Mouse (Mus musculus) MEL (cell line): Measurements from ENCODE around the gene Calm3. TPM values are rescaled to one million over a fixed set of nuclear protein-coding genes. Genes with fewer than 3 reads are reported as not detected.

Experiments used
- DNase-seq: peaks from one replicate; pipeline ENCODE4 v3.0.0; 2011; ENCODE audit warnings: low read depth, low spot score
- H3K27ac ChIP-seq: 2 replicates; pipeline ENCODE4 v1.5.1; 2012; ENCODE audit warnings: low read depth, mild to moderate bottlenecking, control low read depth, low read length, moderate library complexity; ENCODE audit not compliant: control insufficient read depth
- H3K27me3 ChIP-seq, 2 experiments: fragments of 150-350 bp in 1 of 2; sonication (generic) in 1 of 2; 2 replicates each; pipeline ENCODE4 v1.6.1; 2012; ENCODE audit warnings: low read length in 2 of 2, mild to moderate bottlenecking in 2 of 2, improper control_type of control experiment in 1 of 2, moderate library complexity in 1 of 2; ENCODE audit not compliant: insufficient read depth in 2 of 2, control insufficient read depth in 1 of 2
- H3K36me3 ChIP-seq, 2 experiments: 2 replicates each; pipeline ENCODE4 v1.6.1; 2012 to 2014; ENCODE audit warnings: low read length in 2 of 2, improper control_type of control experiment in 1 of 2, inconsistent platforms in 1 of 2, mild to moderate bottlenecking in 1 of 2; ENCODE audit not compliant: insufficient read depth in 2 of 2, control insufficient read depth in 1 of 2
- H3K4me1 ChIP-seq, 2 experiments: fragments of 150-350 bp in 1 of 2; sonication (generic) in 1 of 2; 2 replicates each; pipeline ENCODE4 v1.6.1; 2012; ENCODE audit warnings: low read length in 2 of 2, improper control_type of control experiment in 1 of 2, mild to moderate bottlenecking in 1 of 2; ENCODE audit not compliant: insufficient read depth in 2 of 2, control insufficient read depth in 1 of 2
- H3K4me3 ChIP-seq, 2 experiments: fragments of 150-350 bp in 1 of 2; sonication (generic) in 1 of 2; 2 replicates each; pipeline ENCODE4 v1.5.1; 2012; ENCODE audit warnings: low read depth in 2 of 2, low read length in 2 of 2, mild to moderate bottlenecking in 2 of 2, moderate library complexity in 2 of 2, control low read depth in 1 of 2, improper control_type of control experiment in 1 of 2; ENCODE audit not compliant: control insufficient read depth in 1 of 2, insufficient read depth in 1 of 2
- H3K79me2 ChIP-seq: 2 replicates; pipeline ENCODE4 v1.6.1; 2012; ENCODE audit warnings: mild to moderate bottlenecking, low read length, moderate library complexity; ENCODE audit not compliant: control insufficient read depth, poor library complexity, insufficient read depth
- H3K9ac ChIP-seq: 2 replicates; pipeline ENCODE4 v1.6.1; 2012; ENCODE audit warnings: low read depth, mild to moderate bottlenecking, control low read depth, low read length, moderate library complexity; ENCODE audit not compliant: control insufficient read depth, poor library complexity, severe bottlenecking
- H3K9me3 ChIP-seq: fragments of 150-350 bp; sonication (generic); replicated peaks from 2 replicates; pipeline ENCODE4 v1.6.1; 2012; ENCODE audit warnings: mild to moderate bottlenecking, low read length, improper control_type of control experiment, moderate library complexity; ENCODE audit not compliant: insufficient read depth
- BHLHE40 ChIP-seq: IDR thresholded peaks from 2 replicates; pipeline ENCODE4 v1.6.1; 2012; ENCODE audit warnings: low read depth, mild to moderate bottlenecking, inconsistent platforms, low read length, improper control_type of control experiment, borderline replicate concordance
- CHD1 ChIP-seq: IDR thresholded peaks from 2 replicates; pipeline ENCODE4 v1.6.1; 2012; ENCODE audit warnings: low read depth, mild to moderate bottlenecking, inconsistent platforms, low read length, improper control_type of control experiment
- CHD2 ChIP-seq: IDR thresholded peaks from 2 replicates; pipeline ENCODE4 v1.6.1; 2011; ENCODE audit warnings: low read length, improper control_type of control experiment
- E2F4 ChIP-seq: IDR thresholded peaks from 2 replicates; pipeline ENCODE4 v1.6.1; 2011; ENCODE audit warnings: low read depth, low read length, improper control_type of control experiment, borderline replicate concordance
- ETS1 ChIP-seq: IDR thresholded peaks from 2 replicates; pipeline ENCODE4 v1.6.1; 2012; ENCODE audit warnings: low read depth, mild to moderate bottlenecking, inconsistent platforms, low read length, improper control_type of control experiment, moderate library complexity
- GABPA ChIP-seq: IDR thresholded peaks from 2 replicates; pipeline ENCODE4 v1.6.1; 2012; ENCODE audit warnings: low read depth, mild to moderate bottlenecking, inconsistent platforms, low read length, improper control_type of control experiment, moderate library complexity
- GATA1 ChIP-seq: IDR thresholded peaks from 2 replicates; pipeline ENCODE4 v1.6.1; 2011; ENCODE audit warnings: low read depth, low read length, improper control_type of control experiment
- HCFC1 ChIP-seq: IDR thresholded peaks from 2 replicates; pipeline ENCODE4 v1.6.1; 2012; ENCODE audit warnings: low read depth, mild to moderate bottlenecking, inconsistent platforms, low read length, improper control_type of control experiment, moderate library complexity
- JUND ChIP-seq: IDR thresholded peaks from 2 replicates; pipeline ENCODE4 v1.6.1; 2011; ENCODE audit warnings: low read depth, mild to moderate bottlenecking, improper control_type of control experiment, low read length
- KAT2A ChIP-seq: conservative IDR thresholded peaks from 2 replicates; pipeline ENCODE4 v1.6.1; 2012; ENCODE audit warnings: low read depth, low read length, improper control_type of control experiment, inconsistent platforms
- MAFK ChIP-seq: IDR thresholded peaks from 2 replicates; pipeline ENCODE4 v1.6.1; 2011; ENCODE audit warnings: low read depth, mild to moderate bottlenecking, low read length, improper control_type of control experiment, borderline replicate concordance
- MAX ChIP-seq: IDR thresholded peaks from 2 replicates; pipeline ENCODE4 v1.6.1; 2011; ENCODE audit warnings: low read length, improper control_type of control experiment
- MAZ ChIP-seq: IDR thresholded peaks from 2 replicates; pipeline ENCODE4 v1.6.1; 2012; ENCODE audit warnings: low read depth, mild to moderate bottlenecking, inconsistent platforms, low read length, improper control_type of control experiment
- MEF2A ChIP-seq: IDR thresholded peaks from 2 replicates; pipeline ENCODE4 v1.6.1; 2014; ENCODE audit warnings: low read depth, mild to moderate bottlenecking, inconsistent platforms, low read length, improper control_type of control experiment; ENCODE audit not compliant: poor library complexity, insufficient replicate concordance, severe bottlenecking; ENCODE audit errors: extremely low read depth
- MXI1 ChIP-seq: IDR thresholded peaks from 2 replicates; pipeline ENCODE4 v1.6.1; 2011; ENCODE audit warnings: mild to moderate bottlenecking, low read depth, low read length, improper control_type of control experiment
- MYB ChIP-seq: IDR thresholded peaks from 2 replicates; pipeline ENCODE4 v1.6.1; 2011; ENCODE audit warnings: mild to moderate bottlenecking, low read depth, low read length, improper control_type of control experiment
- MYC ChIP-seq: IDR thresholded peaks from 2 replicates; pipeline ENCODE4 v1.6.1; 2011; ENCODE audit warnings: low read depth, mild to moderate bottlenecking, low read length, improper control_type of control experiment, moderate library complexity
- NELFE ChIP-seq: IDR thresholded peaks from 2 replicates; pipeline ENCODE4 v1.6.1; 2011; ENCODE audit warnings: low read depth, low read length, improper control_type of control experiment
- NRF1 ChIP-seq: IDR thresholded peaks from 2 replicates; pipeline ENCODE4 v1.6.1; 2014; ENCODE audit warnings: low read depth, mild to moderate bottlenecking, inconsistent platforms, low read length, improper control_type of control experiment, moderate library complexity; ENCODE audit not compliant: poor library complexity, insufficient read depth, severe bottlenecking
- POLR2A ChIP-seq, 2 experiments: IDR thresholded peaks; 2 replicates each; pipeline ENCODE4 v1.6.1; 2011 to 2012; ENCODE audit warnings: low read length in 2 of 2, mild to moderate bottlenecking in 2 of 2, control low read depth in 1 of 2, improper control_type of control experiment in 1 of 2, low read depth in 1 of 2, moderate library complexity in 1 of 2; ENCODE audit not compliant: control insufficient read depth in 1 of 2, insufficient read depth in 1 of 2, poor library complexity in 1 of 2
- POLR2AphosphoS2 ChIP-seq: IDR thresholded peaks from 2 replicates; pipeline ENCODE4 v1.6.1; 2011; ENCODE audit warnings: low read length, improper control_type of control experiment
- POLR2AphosphoS5 ChIP-seq: IDR thresholded peaks from 2 replicates; pipeline ENCODE4 v1.6.1; 2012; ENCODE audit warnings: low read depth, borderline replicate concordance, mild to moderate bottlenecking, inconsistent platforms, low read length, moderate library complexity, mixed read lengths
- RAD21 ChIP-seq: IDR thresholded peaks from 2 replicates; pipeline ENCODE4 v1.6.1; 2011; ENCODE audit warnings: mild to moderate bottlenecking, low read depth, low read length, improper control_type of control experiment
- RCOR1 ChIP-seq: IDR thresholded peaks from 2 replicates; pipeline ENCODE4 v1.6.1; 2012; ENCODE audit warnings: low read depth, mild to moderate bottlenecking, inconsistent platforms, low read length, improper control_type of control experiment
- SIN3A ChIP-seq: IDR thresholded peaks from 2 replicates; pipeline ENCODE4 v1.6.1; 2012; ENCODE audit warnings: low read length, improper control_type of control experiment, inconsistent platforms
- SMC3 ChIP-seq: IDR thresholded peaks from 2 replicates; pipeline ENCODE4 v1.6.1; 2011; ENCODE audit warnings: low read depth, low read length, improper control_type of control experiment
- TAL1 ChIP-seq: IDR thresholded peaks from 2 replicates; pipeline ENCODE4 v1.6.1; 2012; ENCODE audit warnings: mild to moderate bottlenecking, inconsistent platforms, low read length, moderate library complexity, mixed read lengths
- TCF12 ChIP-seq: IDR thresholded peaks from 2 replicates; pipeline ENCODE4 v1.6.1; 2014; ENCODE audit warnings: low read depth, mild to moderate bottlenecking, inconsistent platforms, low read length, improper control_type of control experiment, moderate library complexity
- UBTF ChIP-seq: IDR thresholded peaks from 2 replicates; pipeline ENCODE4 v1.6.1; 2012; ENCODE audit warnings: low read depth, mild to moderate bottlenecking, inconsistent platforms, low read length, improper control_type of control experiment, moderate library complexity, borderline replicate concordance; ENCODE audit not compliant: insufficient read depth
- USF1 ChIP-seq: IDR thresholded peaks from 2 replicates; pipeline ENCODE4 v1.6.1; 2014; ENCODE audit warnings: low read depth, mild to moderate bottlenecking, inconsistent platforms, low read length, improper control_type of control experiment, moderate library complexity
- USF2 ChIP-seq, 2 experiments: IDR thresholded peaks; 2 replicates each; pipeline ENCODE4 v1.6.1; 2011 to 2012; ENCODE audit warnings: improper control_type of control experiment in 2 of 2, low read length in 2 of 2, borderline replicate concordance in 1 of 2, inconsistent platforms in 1 of 2, low read depth in 1 of 2, mild to moderate bottlenecking in 1 of 2; ENCODE audit not compliant: insufficient read depth in 1 of 2
- ZC3H11A ChIP-seq: IDR thresholded peaks from 2 replicates; pipeline ENCODE4 v1.6.1; 2012; ENCODE audit warnings: low read depth, mild to moderate bottlenecking, inconsistent platforms, low read length, improper control_type of control experiment
- ZKSCAN1 ChIP-seq: IDR thresholded peaks from 2 replicates; pipeline ENCODE4 v1.6.1; 2012; ENCODE audit warnings: low read depth, mild to moderate bottlenecking, inconsistent platforms, low read length, improper control_type of control experiment, moderate library complexity
- ZMIZ1 ChIP-seq: IDR thresholded peaks from 2 replicates; pipeline ENCODE4 v1.6.1; 2012; ENCODE audit warnings: low read depth, mild to moderate bottlenecking, inconsistent platforms, low read length, improper control_type of control experiment, moderate library complexity
- ZNF384 ChIP-seq: IDR thresholded peaks from 2 replicates; pipeline ENCODE4 v1.6.1; 2012; ENCODE audit warnings: low read depth, mild to moderate bottlenecking, inconsistent platforms, low read length, improper control_type of control experiment
- polyA plus RNA-seq, 2 experiments: library from polyadenylated mRNA; stranded (reverse) in 1 of 2; unstranded in 1 of 2; fragments of >175 nt in 1 of 2; fragments of >200 nt in 1 of 2; gene quantifications; 2 replicates each; pipeline versions ENCODE4 v1.2.1 to v1.2.4; 2012; ENCODE audit warnings: low replicate concordance in 2 of 2, low read depth in 1 of 2; ENCODE audit not compliant: insufficient read length in 2 of 2, insufficient read depth in 1 of 2, missing spikeins in 1 of 2
- total RNA-seq: library from RNA; depleted of rRNA; stranded (reverse); fragments of 300-350 nt; gene quantifications from 2 replicates; pipeline ENCODE4 v1.2.3, GENCODE M21; 2012

Calm3 gene
- total and polyA plus RNA-seq, 3 experiments, result 482 to 1,030 (median 515) TPM

GRCm38 (mm10) chr7:16950861-16951635 is 27.1 kb upstream of the Calm3 start:
- H3K27me3 ChIP-seq, result no peaks in the 10 kb centered on the region
- H3K27ac ChIP-seq, result no peak overlapping the region
- no peaks in the 10 kb centered on the region; the same call in 1 of the 2 replicates for H3K79me2 ChIP-seq
- H3K9ac ChIP-seq, result peak overlapping the region; percentile 63
- H3K4me1 ChIP-seq, result peaks cover 0 to 5% of the 10 kb centered on the region in 2 experiments; a peak in 1 of 4 replicates
- H3K36me3 ChIP-seq, result no peaks in the 10 kb centered on the region; a peak in 1 of 4 replicates
- peak overlapping the region; percentile 59 to 60 for H3K4me3 ChIP-seq
- H3K9me3 ChIP-seq, result no peaks in the 10 kb centered on the region
- DNase-seq, result peak; percentile 94
- no peak for TF ChIP-seq BHLHE40
- no peak for TF ChIP-seq POLR2A (IDR thresholded peaks at IDR 0.05; ENCODE audit: control insufficient read depth in 1 of 2, insufficient read depth in 1 of 2, low read depth in 1 of 2, low read length in 2 of 2, poor library complexity in 1 of 2)
- 0 out of 2 replicates have a peak, but pooled peaks have one; percentile 31 for TF ChIP-seq TCF12
- no peak for TF ChIP-seq TAL1
- TF ChIP-seq ZNF384, result no peak
- TF ChIP-seq MAX, result no peak
- no peak for TF ChIP-seq MYB
- peak; percentile 22; the same call in 1 of the 2 replicates for TF ChIP-seq NELFE
- TF ChIP-seq POLR2AphosphoS2, result no peak
- TF ChIP-seq POLR2AphosphoS5, result no peak
- no peak for TF ChIP-seq GABPA
- TF ChIP-seq MXI1, result peak; percentile 50
- no peak for TF ChIP-seq MAFK
- peak; percentile 86; the same call in 1 of the 2 replicates for TF ChIP-seq JUND
- TF ChIP-seq SMC3, result peak; percentile 97
- 0 out of 2 replicates have a peak, but pooled peaks have one; percentile 16 for TF ChIP-seq USF1
- no peak for TF ChIP-seq ETS1
- peak; percentile 81 for TF ChIP-seq ZC3H11A
- peak; percentile 49; the same call in 1 of the 2 replicates for TF ChIP-seq HCFC1
- TF ChIP-seq UBTF, result no peak
- TF ChIP-seq RAD21, result peak; percentile 85
- TF ChIP-seq ZKSCAN1, result no peak
- TF ChIP-seq ZMIZ1, result no peak
- TF ChIP-seq MAZ, result peak; percentile 28; the same call in 1 of the 2 replicates
- no peak for TF ChIP-seq USF2 (IDR thresholded peaks at IDR 0.05; ENCODE audit: borderline replicate concordance in 1 of 2, insufficient read depth in 1 of 2, low read depth in 1 of 2, low read length in 2 of 2)
- no peak for TF ChIP-seq GATA1
- TF ChIP-seq KAT2A, result no peak
- no peak for TF ChIP-seq CHD1
- peak; percentile 64; the same call in 1 of the 2 replicates for TF ChIP-seq SIN3A
- no peak for TF ChIP-seq MEF2A
- no peak for TF ChIP-seq NRF1
- TF ChIP-seq CHD2, result no peak
- TF ChIP-seq E2F4, result no peak
- 0 out of 2 replicates have a peak, but pooled peaks have one; percentile 51 for TF ChIP-seq MYC
- TF ChIP-seq RCOR1, result peak; percentile 37; the same call in 1 of the 2 replicates
